Mouse (Mus musculus) heart, postnatal 0 days (tissue): ENCODE results near the gene Tmem210. TPM values are rescaled to one million over a fixed set of nuclear protein-coding genes. Genes with fewer than 3 reads are reported as not detected.
"Not testable (repeated sequence)": the region's sequence is repeated elsewhere in the genome, so short reads cannot be mapped to it uniquely, and the experiment has no call there.

Source experiments
- ATAC-seq: fragments of 200-750 bp; cut with Nextera tagmentation; 2 replicates; pipeline ENCODE4 v1.8.0; 2017; ENCODE audit warnings: low read depth, moderate number of reproducible peaks, moderate library complexity; ENCODE audit not compliant: insufficient read depth
- DNase-seq: peaks from one replicate; pipeline ENCODE4 v3.0.0-alpha.2; 2016; ENCODE audit warnings: low spot score
- H3K27ac ChIP-seq: fragments of 300-500 bp; sonication (generic); 2 replicates; pipeline ENCODE4 v1.5.1; 2014; ENCODE audit warnings: low read depth, mild to moderate bottlenecking
- H3K27me3 ChIP-seq: fragments of 300-500 bp; sonication (generic); 2 replicates; pipeline ENCODE4 v1.6.1; 2014; ENCODE audit warnings: low read length, mixed read lengths; ENCODE audit not compliant: control insufficient read depth, insufficient read depth
- H3K36me3 ChIP-seq: fragments of 300-500 bp; sonication (generic); replicated peaks from 2 replicates; pipeline ENCODE4 v1.6.1; 2014; ENCODE audit warnings: low read length, mixed read lengths; ENCODE audit not compliant: control insufficient read depth, insufficient read depth
- H3K4me1 ChIP-seq: fragments of 300-500 bp; sonication (generic); 2 replicates; pipeline ENCODE4 v1.6.1; 2014; ENCODE audit warnings: antibody characterized with exemption; ENCODE audit not compliant: control insufficient read depth, insufficient read depth
- H3K4me2 ChIP-seq: fragments of 300-500 bp; sonication (generic); 2 replicates; pipeline ENCODE4 v1.6.1; 2014; ENCODE audit warnings: low read depth, mild to moderate bottlenecking, low read length, moderate library complexity
- H3K4me3 ChIP-seq: fragments of 300-500 bp; sonication (generic); 2 replicates; pipeline ENCODE4 v1.5.1; 2014; ENCODE audit warnings: low read depth, low read length
- H3K9ac ChIP-seq: fragments of 300-500 bp; sonication (generic); replicated peaks from 2 replicates; pipeline ENCODE4 v1.6.1; 2014; ENCODE audit warnings: low read depth, low read length, mixed read lengths
- H3K9me3 ChIP-seq: fragments of 300-500 bp; sonication (generic); replicated peaks from 2 replicates; pipeline ENCODE4 v1.6.1; 2016; ENCODE audit warnings: low read length; ENCODE audit not compliant: control insufficient read depth
- CTCF ChIP-seq: IDR thresholded peaks from 2 replicates; pipeline ENCODE4 v1.5.1; 2016; ENCODE audit warnings: antibody characterized with exemption, control low read depth, low read depth
- EP300 ChIP-seq: IDR thresholded peaks from 2 replicates; pipeline ENCODE4 v1.6.1; 2016; ENCODE audit warnings: antibody characterized with exemption, low read depth
- WGBS: fragments of 180-500 bp; shearing (Covaris S2); extraction: QIAGEN DNeasy Blood & Tissue Kit; methylation state at CpG from one replicate; pipeline ENCODE4 v1.1.7; 2014; 5-methylcytosine and 5-hydroxymethylcytosine counted together
- polyA plus RNA-seq: library from polyadenylated mRNA; unstranded; fragments of >200 nt; fragmentation: Nextera tagmentation; extraction: Ambion mirVana; gene quantifications from 2 replicates; pipeline ENCODE4 v1.2.1, GENCODE M21; 2015
- total RNA-seq: library from RNA; depleted of rRNA; stranded (reverse); fragments of >200 nt; gene quantifications from 2 replicates; pipeline ENCODE4 v1.2.3, GENCODE M21; 2014; ENCODE audit warnings: low replicate concordance

Tmem210 gene
- total and polyA plus RNA-seq, 2 experiments from 2014 or later, result not detected

DNA sequence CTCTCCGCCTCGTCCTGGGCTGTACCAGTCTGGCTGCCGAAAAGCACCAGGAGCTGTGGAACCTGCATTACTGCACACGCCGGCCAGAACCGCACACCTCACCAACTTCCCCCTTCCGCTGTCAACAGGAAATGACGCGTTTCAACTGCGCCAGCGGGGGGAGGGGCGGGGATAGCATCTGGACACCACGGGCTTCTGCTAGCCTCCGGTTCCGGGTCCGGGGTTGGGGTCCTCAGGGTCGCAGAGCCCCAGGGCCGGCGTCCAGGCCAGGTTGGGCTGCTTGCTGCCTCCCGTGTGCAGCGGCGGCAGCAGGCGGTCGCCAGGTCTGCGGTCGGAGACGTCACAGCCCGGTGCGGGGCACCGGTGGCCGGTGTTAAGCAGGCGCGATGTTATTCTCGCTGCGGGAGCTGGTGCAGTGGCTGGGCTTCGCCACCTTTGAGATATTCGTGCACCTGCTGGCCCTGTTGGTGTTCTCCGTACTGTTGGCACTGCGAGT, 32.6 kb upstream of the Tmem210 start, which contains the start of gene Tmem203:
TSS of gene Tmem203 (plus strand) at position 156 of the 496 bp plus-strand sequence.
- DNase-seq, result peak; percentile 86
- TF ChIP-seq EP300 (peak; percentile 74), CTCF (no peak)
- peak within 1 kb of the TSS; percentile 93 for H3K4me2 ChIP-seq
- no peaks in the 10 kb centered on the region for H3K27me3 ChIP-seq
- peak within 1 kb of the TSS; percentile 85 for H3K27ac ChIP-seq
- WGBS, result under 1% methylated on average over 38 of the region's 39 CpGs
- ATAC-seq, result peak; percentile 92
- peaks cover 6% of the 10 kb centered on the region for H3K4me1 ChIP-seq
- peak within 1 kb of the TSS; percentile 89 for H3K9ac ChIP-seq
- peak within 1 kb of the TSS; percentile 93 for H3K4me3 ChIP-seq
- H3K36me3 ChIP-seq, result peaks cover 30% of the 10 kb centered on the region
- H3K9me3 ChIP-seq, result no peaks in the 10 kb centered on the region

DNA sequence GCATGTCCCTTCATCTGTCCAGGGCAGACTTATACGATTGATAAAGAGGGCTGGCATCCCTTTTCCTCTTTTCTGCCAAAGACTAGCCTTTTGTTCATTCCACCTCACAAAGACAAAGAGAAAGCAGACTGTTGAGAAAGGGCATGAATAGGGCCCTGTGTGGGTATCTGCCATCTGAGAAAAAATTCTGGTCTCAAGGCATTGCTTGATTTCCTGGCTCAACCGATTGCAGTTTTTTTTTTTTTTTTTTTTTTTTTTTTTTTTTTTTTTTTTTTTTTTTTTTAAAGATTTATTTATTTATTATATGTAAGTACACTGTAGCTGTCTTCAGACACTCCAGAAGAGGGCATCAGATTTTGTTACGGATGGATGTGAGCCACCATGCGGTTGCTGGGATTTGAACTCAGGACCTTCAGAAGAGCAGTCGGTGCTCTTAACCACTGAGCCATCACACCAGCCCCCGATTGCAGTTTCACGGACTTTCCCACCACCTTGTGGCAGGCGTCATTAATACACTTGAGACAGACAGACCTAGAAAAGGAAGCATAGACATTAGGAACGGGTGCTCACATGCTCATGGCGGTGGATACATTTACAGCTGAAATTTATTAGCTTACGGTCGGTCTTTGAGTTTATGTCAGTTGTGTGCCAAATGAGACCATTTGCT, 31.4 kb upstream of the Tmem210 start:
- ATAC-seq, H3K4me1 ChIP-seq, DNase-seq, H3K27ac ChIP-seq, H3K9me3 ChIP-seq, H3K27me3 ChIP-seq: not testable (repeated sequence)
- 54% methylated on average over 10 of the region's 12 CpGs for WGBS
- Histone ChIP-seq H3K4me3 (peak overlapping the region; percentile 93), H3K4me2 (peak overlapping the region; percentile 93), H3K36me3 (peaks cover 18% of the 10 kb centered on the region), H3K9ac (peak overlapping the region; percentile 89; the same call in 1 of the 2 replicates)
- TF ChIP-seq CTCF, result peak; percentile 17; the same call in 1 of the 2 replicates

DNA sequence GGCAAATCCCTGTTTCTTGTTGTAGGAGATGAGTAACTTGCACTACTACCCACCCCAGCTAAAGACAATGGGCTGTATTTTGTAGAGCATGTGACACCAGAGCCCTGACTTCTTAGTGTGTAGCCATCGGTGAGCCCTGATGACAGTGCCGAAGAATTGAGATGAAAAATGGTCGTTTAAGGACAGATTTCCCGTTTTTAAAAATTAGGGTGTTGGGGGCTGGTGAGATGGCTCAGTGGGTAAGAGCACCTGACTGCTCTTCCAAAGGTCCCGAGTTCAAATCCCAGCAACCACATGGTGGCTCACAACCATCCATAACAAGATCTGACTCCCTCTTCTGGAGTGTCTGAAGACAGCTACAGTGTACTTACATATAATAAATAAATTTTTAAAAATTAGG, 30.7 kb upstream of the Tmem210 start:
- not testable (repeated sequence) for H3K4me2 ChIP-seq, H3K27me3 ChIP-seq, DNase-seq, H3K9me3 ChIP-seq, H3K9ac ChIP-seq, ATAC-seq, H3K27ac ChIP-seq, H3K4me1 ChIP-seq, H3K4me3 ChIP-seq
- 0 out of 2 replicates have a peak, but pooled peaks cover 11% of the 10 kb centered on the region for H3K36me3 ChIP-seq
- 81% methylated on average over 5 of the region's 5 CpGs for WGBS

DNA sequence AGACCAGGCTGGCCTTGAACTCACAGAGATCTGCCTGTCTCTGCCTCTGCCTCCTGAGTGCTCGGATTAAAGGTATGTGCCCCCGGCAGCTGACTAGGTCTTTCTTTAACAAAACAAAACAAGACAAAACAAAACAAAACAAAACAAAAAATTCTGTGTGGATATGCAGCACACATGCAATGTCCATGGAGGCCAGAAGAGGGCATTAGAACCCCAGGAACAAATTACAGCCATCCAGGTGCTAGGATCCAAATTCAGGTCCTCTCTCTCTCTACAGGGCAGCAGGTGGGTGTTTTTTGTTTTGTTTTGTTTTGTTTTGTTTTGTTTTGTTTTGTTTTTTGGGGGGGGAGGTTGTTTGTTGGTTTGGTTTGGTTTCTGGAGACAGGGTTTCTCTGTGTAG, 29.1 kb upstream of the Tmem210 start:
- TF ChIP-seq EP300 (no peak), CTCF (peak; percentile 41)
- Histone ChIP-seq H3K9me3 (no peaks in the 10 kb centered on the region), H3K27ac (no peak overlapping the region), H3K27me3 (no peaks in the 10 kb centered on the region), H3K4me1 (peaks cover 14% of the 10 kb centered on the region), H3K36me3 (no peaks in the 10 kb centered on the region), H3K9ac (no peak overlapping the region), H3K4me2 (no peak overlapping the region), H3K4me3 (no peak overlapping the region)
- ATAC-seq (no peak), DNase-seq (no peak)
- 60% methylated on average over 2 of the region's 2 CpGs for WGBS

DNA sequence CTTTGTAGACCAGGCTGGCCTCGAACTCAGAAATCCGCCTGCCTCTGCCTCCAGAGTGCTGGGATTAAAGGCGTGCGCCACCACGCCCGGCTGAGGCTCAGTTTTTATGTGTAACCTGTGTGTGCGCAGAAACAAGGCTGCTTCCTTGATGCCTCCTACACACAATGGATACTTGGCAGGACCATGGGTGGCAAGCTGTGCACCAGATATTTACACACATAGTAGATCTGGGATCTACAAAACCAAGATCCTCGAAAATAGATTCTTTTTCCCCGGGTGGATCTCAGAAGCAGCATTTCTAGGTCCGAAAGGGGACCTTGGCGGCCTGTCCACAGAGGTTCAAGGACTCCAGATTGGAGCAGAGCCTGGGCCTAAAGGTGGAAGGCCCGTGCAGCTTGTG, 26.1 kb upstream of the Tmem210 start:
- peak; percentile 1; the same call in 1 of the 2 replicates for ATAC-seq

More for the DNA sequence above, 26.1 kb upstream of the Tmem210 start:
- Histone ChIP-seq H3K27me3 (no peaks in the 10 kb centered on the region), H3K4me3 (peak overlapping the region; percentile 60), H3K9ac (0 out of 2 replicates have a peak overlapping the region, but pooled peaks have one; percentile 41), H3K9me3 (no peaks in the 10 kb centered on the region), H3K4me2 (peak overlapping the region; percentile 90), H3K36me3 (no peaks in the 10 kb centered on the region), H3K27ac (peak overlapping the region; percentile 69), H3K4me1 (peaks cover 22% of the 10 kb centered on the region)
- 44% methylated on average over 11 of the region's 12 CpGs for WGBS
- DNase-seq, result no peak
- TF ChIP-seq EP300 (no peak), CTCF (no peak)
